Mouse (Mus musculus): ENCODE data around the gene Fxyd2.

DNA sequence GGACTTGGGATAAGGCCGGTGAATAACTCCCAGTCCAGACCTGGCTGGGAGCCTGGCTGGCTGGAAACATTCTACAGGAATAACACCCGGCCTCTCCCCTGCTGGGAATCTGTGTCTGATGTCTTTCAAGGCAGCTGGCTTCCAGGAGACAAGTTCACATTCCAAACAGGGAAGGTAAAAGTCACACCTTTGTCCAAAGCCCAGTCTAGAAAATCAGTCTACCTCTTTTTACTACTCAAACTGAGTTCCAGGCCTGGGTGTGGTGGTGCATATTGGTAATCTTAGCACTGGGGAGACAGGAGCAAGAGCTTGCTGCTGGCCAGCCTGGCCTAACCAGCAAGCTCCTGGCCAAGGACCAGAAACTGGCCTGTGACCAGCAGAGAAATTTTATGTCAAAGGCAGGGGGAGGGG, 37.4 kb upstream of the Fxyd2 start:
- TF ChIP-seq CTCF (IDR thresholded peaks at IDR 0.05; ENCODE audit: low read depth, low read length) (no peak), POLR2AphosphoS5 (IDR thresholded peaks at IDR 0.05; ENCODE audit: insufficient replicate concordance, low read depth, low read length) (no peak)

Data from G1E (cell line).